Mouse (Mus musculus) subcutaneous adipose tissue, adult 2 months (tissue): ENCODE data around the gene Scg3. TPM values are rescaled to one million over a fixed set of nuclear protein-coding genes. Genes with fewer than 3 reads are reported as not detected.

ENCODE experiments used
- polyA plus RNA-seq: library from polyadenylated mRNA; depleted of rRNA; stranded (reverse); fragments of >200 nt; gene quantifications from 2 replicates; pipeline ENCODE4 v1.2.3, GENCODE M21; 2012; ENCODE audit warnings: low replicate concordance; rRNA removed

Scg3 gene
- 4.3 and 5.0 TPM in 2 replicates for polyA plus RNA-seq

GRCm38 (mm10) chr9:75683426-75684191, at the start of gene Scg3:
Gene Scg3 (minus strand): TSS chr9:75684056.

GRCm38 (mm10) chr9:75625556-75626307, 58.1 kb downstream of the Scg3 start, which contains the start of gene Lysmd2:
Gene Lysmd2 (plus strand): TSS chr9:75625741.

GRCm38 (mm10) chr9:75610571-75611493, 73.0 kb downstream of the Scg3 start, which contains the start of gene Tmod2:
Gene Tmod2 (minus strand): TSS chr9:75611325.

Other genes starting within 250 kb of the Scg3 start
- gene Leo1, start 242.5 kb downstream of the Scg3 start, polyA plus RNA-seq = 3.5 and 7.1 TPM in 2 replicates
- gene Tmod3, start 124.4 kb downstream of the Scg3 start, polyA plus RNA-seq = 31.6 and 48.1 TPM in 2 replicates
- gene Tmod2, start 72.7 kb downstream of the Scg3 start, polyA plus RNA-seq = 2.3 and 5.6 TPM in 2 replicates
- 18.9 and 56.2 TPM in 2 replicates for gene Lysmd2, start 58.3 kb downstream of the Scg3 start, polyA plus RNA-seq
- 0.40 and 0.69 TPM in 2 replicates for gene Bmp5, start 91.3 kb upstream of the Scg3 start, polyA plus RNA-seq